Mouse (Mus musculus): ENCODE results near the gene Atp9a. TPM values are rescaled to one million over a fixed set of nuclear protein-coding genes. Genes with fewer than 3 reads are reported as not detected.

The Atp9a gene
- polyA plus RNA-seq, 1 experiment from 2014 or later = 35.2 TPM

GRCm38 (mm10) chr2:168589368-168590167 lies 152.6 kb downstream of the Atp9a start:
- ATAC-seq = peak; percentile 57
- peak overlapping the region; percentile 79 for H3K4me2 ChIP-seq
- H3K9ac ChIP-seq = peak overlapping the region; percentile 57
- H3K27me3 ChIP-seq = peaks cover 32% of the 10 kb centered on the region
- no peaks in the 10 kb centered on the region for H3K36me3 ChIP-seq (ENCODE audit: poor library complexity, severe bottlenecking)
- peaks cover 38% of the 10 kb centered on the region for H3K4me1 ChIP-seq
- H3K27ac ChIP-seq = peak overlapping the region; percentile 44
- 7% methylated on average over 21 of the region's 21 CpGs for WGBS
- peak overlapping the region; percentile 41 for H3K4me3 ChIP-seq
- no peaks in the 10 kb centered on the region for H3K9me3 ChIP-seq (replicated peaks)

DNA sequence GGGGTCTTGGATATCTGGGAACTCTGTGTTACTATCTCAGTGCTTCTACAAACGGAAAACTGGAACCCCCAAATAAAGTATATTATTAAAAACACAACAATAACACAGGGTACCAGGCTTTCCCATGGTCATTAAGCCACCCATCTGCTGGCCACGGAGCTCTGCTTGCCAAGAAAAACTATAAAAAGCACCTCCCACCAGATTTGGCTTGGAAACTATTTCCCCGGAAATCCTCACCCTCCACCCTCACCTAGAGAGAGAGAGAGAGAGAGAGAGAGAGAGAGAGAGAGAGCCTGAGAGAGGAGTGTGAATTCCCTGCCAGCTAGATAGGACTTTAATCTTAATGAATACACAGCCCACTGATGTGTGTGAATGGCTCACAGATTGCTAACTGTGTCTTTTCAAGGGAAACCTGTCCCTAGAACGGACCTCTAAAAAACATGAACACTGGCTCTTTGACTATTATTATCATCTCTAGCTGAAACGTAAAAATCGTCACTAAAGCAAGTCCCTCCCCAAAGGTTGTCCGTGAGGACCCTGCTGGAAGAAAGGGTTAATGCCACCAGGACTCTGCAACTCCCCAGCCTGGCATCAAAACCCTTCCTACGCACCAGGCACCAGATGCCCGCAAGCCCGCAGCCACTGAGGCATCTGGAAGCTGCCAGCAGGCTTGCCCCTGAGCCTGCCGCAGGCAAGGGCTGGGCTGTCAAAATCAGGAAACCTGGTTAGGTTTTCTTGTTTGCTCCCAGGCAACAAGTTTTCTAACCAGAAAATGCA lies 153.4 kb downstream of the Atp9a start:
- no peak overlapping the region for H3K4me3 ChIP-seq
- H3K9me3 ChIP-seq (replicated peaks) = no peaks in the 10 kb centered on the region
- no peaks in the 10 kb centered on the region for H3K36me3 ChIP-seq (ENCODE audit: poor library complexity, severe bottlenecking)
- 39% methylated on average over 11 of the region's 11 CpGs for whole genome bisulfite sequencing
- H3K4me1 ChIP-seq = peaks cover 42% of the 10 kb centered on the region
- H3K4me2 ChIP-seq = peak overlapping the region; percentile 79
- ATAC-seq = peak; percentile 73
- peak overlapping the region; percentile 44 for H3K27ac ChIP-seq
- H3K9ac ChIP-seq = no peak overlapping the region
- H3K27me3 ChIP-seq = peaks cover 32% of the 10 kb centered on the region

- Histone ChIP-seq H3K27me3 (peaks cover 32% of the 10 kb centered on the region), H3K9me3 (replicated peaks) (no peaks in the 10 kb centered on the region), H3K36me3 (ENCODE audit: poor library complexity, severe bottlenecking) (no peaks in the 10 kb centered on the region), H3K9ac (no peak overlapping the region), H3K4me2 (no peak overlapping the region), H3K4me1 (peaks cover 43% of the 10 kb centered on the region), H3K27ac (no peak overlapping the region; the same call in 1 of the 2 replicates), H3K4me3 (no peak overlapping the region)
- no peak for ATAC-seq
- WGBS = 75% methylated on average over 8 of the region's 8 CpGs
Measured at GRCm38 (mm10) chr2:168587159-168587558, 155.1 kb downstream of the Atp9a start.

GRCm38 (mm10) chr2:168586512-168586911 lies 155.7 kb downstream of the Atp9a start:
- no peak overlapping the region for H3K4me2 ChIP-seq
- no peak for ATAC-seq
- H3K27ac ChIP-seq = no peak overlapping the region
- H3K36me3 ChIP-seq (ENCODE audit: poor library complexity, severe bottlenecking) = no peaks in the 10 kb centered on the region
- H3K4me1 ChIP-seq = peaks cover 50% of the 10 kb centered on the region
- WGBS = 90% methylated on average over 12 of the region's 12 CpGs
- H3K27me3 ChIP-seq = peaks cover 29% of the 10 kb centered on the region
- no peak overlapping the region for H3K4me3 ChIP-seq
- H3K9me3 ChIP-seq (replicated peaks) = no peaks in the 10 kb centered on the region
- no peak overlapping the region for H3K9ac ChIP-seq

- no peak for ATAC-seq
- Histone ChIP-seq H3K9ac (no peak overlapping the region), H3K4me3 (no peak overlapping the region), H3K9me3 (replicated peaks) (no peaks in the 10 kb centered on the region), H3K27ac (0 out of 2 replicates have a peak overlapping the region, but pooled peaks have one; percentile 25), H3K4me2 (no peak overlapping the region), H3K4me1 (peaks cover 56% of the 10 kb centered on the region), H3K36me3 (ENCODE audit: poor library complexity, severe bottlenecking) (no peaks in the 10 kb centered on the region), H3K27me3 (peaks cover 12% of the 10 kb centered on the region)
- WGBS = 64% methylated on average over 6 of the region's 6 CpGs
Measured at GRCm38 (mm10) chr2:168584857-168585256, 157.4 kb downstream of the Atp9a start.

Small RNA genes lying within 50 kb of the gene (microRNA-seq; reads per million reads assigned to microRNA genes)
- 1.1 reads per million for gene Mir7004

Other genes starting within 250 kb of the Atp9a start
- 1.5 and 1.7 TPM in 2 replicates for gene Nfatc2, start 140.8 kb downstream of the Atp9a start, polyA plus RNA-seq (2015; fragmentation: Nextera tagmentation; extraction: Ambion mirVana)
- 2.3 and 3.2 TPM in 2 replicates for gene Sall4, start 25.5 kb upstream of the Atp9a start, polyA plus RNA-seq (2015; fragmentation: Nextera tagmentation; extraction: Ambion mirVana)
- 28.9 and 30.5 TPM in 2 replicates for gene Zfp64, start 213.2 kb upstream of the Atp9a start, polyA plus RNA-seq (2015; fragmentation: Nextera tagmentation; extraction: Ambion mirVana)

All from forebrain, embryonic 13.5 days (tissue).